Mouse (Mus musculus): ENCODE data around the gene Kif26b.

Kif26b gene

GRCm38 (mm10) chr1:178540247-178540646 is 11.3 kb downstream of the Kif26b start:
- no peak for DNase-seq (ENCODE audit: low read depth, low spot score)

DNA sequence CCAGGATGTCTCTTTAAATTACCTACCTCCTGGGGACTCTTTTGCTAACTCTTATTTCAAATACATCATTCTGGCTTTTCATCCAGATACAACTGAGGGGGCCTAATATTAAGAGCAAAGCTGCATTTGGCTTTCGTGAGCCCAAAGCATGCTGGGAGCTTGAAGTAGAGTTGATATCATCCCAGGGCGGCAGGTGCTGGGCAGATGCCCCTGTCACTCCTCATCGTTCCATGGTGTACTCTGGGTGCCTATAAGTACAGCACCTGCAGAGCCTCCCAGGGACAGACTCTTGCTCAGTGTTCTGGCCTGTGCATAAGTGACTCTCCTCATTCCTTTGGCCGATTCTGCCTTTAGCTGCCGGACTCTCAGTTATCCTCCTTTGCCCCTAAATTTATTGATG is 13.5 kb downstream of the Kif26b start:
- no peak for DNase-seq (ENCODE audit: low read depth, low spot score)

DNA sequence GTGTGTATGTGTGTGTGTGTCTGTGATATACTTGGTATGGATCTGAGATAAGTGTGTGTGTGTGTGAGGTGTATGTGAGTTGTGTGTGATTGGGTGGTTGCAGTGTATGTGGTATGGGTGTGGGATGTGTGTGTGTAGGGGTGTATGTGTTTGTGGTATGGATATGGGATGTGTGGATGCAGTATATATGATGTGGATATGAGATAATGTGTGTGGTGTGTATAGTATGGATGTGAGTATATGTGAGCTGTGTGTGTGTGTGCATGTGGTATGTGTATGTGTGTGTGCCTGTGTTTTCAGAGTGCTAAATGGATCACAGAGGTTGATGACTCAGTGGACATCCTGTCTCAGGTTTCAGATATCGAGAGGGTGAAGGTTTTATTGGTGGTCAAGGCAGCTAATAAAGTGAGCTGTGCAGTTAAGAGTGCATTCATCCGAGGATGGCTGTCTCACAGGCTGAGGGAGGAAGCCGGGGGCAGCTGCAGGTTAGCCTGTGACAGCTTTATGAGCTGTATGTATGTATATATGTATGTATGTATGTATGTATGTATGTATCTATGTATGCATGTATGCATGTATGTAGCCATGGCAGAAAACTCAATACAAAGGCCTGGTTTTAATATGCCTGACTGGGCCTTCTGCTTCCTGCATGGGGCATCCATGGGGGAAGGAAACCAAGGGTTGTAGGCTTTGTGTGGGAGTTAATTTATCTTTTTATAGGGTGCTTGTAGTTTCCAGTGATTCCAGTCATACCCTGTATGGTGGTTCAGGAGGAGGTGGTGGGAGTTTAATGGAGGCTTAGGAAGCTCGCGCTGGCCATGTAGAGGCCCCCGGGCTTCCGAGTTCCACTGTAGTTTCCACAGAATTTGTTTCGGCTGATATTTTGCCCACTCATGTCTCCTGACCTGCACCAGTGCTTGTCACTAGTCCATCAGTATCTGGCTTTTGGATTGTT is 14.3 kb downstream of the Kif26b start:
- no peak for DNase-seq (ENCODE audit: low read depth, low spot score)

DNA sequence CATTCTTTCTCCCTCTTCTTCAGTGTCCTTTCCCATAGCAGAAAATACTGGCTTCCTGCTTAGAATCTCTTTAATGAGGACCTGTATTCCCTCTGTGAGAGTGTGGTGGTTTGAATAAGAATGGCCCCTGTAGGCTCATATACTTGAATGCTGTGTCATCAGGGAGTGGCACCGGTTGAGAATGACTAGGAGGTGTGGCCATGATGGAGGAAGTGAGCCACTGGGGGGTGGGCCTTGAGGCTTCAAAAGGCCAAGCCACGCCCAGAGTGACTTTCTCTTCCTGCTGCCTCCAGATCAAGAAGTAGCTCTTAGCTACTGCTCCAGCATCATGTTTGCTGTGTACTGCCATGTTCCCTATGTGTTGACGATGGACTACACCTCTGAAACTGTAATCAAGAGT is 15.7 kb downstream of the Kif26b start:
- no peak for DNase-seq (ENCODE audit: low read depth, low spot score)

DNA sequence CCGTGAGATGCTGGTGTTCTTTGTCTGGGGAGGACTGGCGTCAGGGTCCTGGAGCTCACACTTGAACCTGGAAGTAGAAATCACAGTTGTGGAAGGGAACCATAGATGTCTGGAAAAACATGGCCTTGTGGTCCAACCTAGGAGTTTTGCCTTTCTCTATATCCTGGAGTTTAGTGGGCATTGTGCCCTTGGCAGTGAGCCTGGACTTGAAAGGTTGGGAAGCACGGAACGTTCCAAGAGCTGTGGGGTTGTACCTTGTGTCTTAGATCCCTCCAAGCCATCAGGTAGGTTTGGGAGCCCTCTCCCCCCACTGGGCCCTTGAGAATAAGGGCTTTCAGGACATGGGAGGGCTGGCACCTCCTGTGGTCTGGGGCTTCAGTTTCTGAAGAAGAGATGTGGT is 20.7 kb downstream of the Kif26b start:
- DNase-seq (ENCODE audit: low read depth, low spot score), result no peak

- no peak for DNase-seq (ENCODE audit: low read depth, low spot score)
These were observed 21.6 kb downstream of the Kif26b start for GRCm38 (mm10) chr1:178550477-178551047.

DNA sequence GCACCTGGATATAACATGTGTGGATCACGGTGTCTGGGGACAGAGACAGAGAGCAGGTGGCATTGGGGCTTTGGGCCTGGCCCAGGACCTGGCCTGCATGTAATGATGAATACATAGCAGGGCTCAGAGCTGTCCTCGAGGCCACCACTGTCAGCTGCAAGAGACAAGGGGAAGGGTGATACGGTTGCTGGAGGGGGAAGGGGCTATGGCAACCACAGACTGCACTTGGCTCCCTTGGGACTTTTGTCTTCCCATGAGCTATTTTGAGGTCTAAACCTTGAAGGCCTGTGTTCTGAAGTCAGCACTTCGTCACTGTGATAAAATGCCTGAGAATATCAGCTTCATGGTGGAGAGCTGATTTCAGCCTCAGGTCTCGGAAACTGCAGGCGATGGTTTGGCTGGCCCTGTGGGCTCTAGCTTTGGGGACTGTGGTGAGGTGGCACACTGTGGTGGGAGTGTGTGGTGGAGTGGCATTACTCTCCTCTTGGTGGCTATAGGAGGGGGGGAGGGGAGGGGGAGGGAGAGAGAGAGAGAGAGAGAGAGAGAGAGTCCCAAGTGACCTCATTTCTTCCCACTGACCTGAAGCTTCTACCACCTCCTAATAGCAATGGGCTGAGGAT is 23.5 kb downstream of the Kif26b start:
- DNase-seq (ENCODE audit: low read depth, low spot score), result no peak

DNA sequence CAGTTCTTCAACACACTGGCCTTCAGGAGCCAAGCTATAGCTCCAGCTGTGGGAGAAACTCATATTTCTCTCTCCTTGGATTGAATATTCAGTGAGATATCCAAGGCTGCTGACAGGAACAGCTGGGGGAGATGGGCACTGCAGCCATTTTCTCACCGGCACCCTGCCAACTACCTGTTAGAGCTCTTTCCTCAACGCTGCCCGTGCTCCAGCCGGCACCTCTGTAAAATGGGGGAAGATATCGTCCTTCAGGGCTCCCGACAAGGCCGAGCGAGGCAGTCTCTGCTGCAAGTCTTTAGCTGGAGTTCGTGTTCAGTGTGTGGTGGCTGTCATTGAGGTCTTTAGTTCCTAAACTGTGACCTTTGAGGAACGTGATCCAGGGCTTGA is 24.0 kb downstream of the Kif26b start:
- DNase-seq (ENCODE audit: low read depth, low spot score), result no peak

DNA sequence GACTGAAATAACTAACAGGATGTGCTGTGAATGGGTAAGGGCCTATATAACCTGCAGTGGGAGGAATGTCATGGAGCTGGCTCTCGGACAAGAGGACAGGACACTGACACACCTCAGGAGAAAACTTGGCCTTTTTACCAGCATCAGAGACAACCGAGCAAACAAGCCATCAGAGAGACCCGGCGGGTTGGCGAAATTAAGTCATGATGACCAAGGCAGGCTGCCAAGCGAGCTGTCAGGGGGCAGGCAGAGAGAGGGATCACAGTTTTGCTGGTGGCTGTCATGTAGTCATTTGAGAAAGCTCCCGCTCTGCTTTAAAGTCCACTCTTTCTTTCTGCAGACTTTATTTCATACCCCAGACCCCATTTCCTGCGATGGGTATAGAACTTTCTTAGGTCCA is 27.3 kb downstream of the Kif26b start:
- no peak for DNase-seq (ENCODE audit: low read depth, low spot score)

DNA sequence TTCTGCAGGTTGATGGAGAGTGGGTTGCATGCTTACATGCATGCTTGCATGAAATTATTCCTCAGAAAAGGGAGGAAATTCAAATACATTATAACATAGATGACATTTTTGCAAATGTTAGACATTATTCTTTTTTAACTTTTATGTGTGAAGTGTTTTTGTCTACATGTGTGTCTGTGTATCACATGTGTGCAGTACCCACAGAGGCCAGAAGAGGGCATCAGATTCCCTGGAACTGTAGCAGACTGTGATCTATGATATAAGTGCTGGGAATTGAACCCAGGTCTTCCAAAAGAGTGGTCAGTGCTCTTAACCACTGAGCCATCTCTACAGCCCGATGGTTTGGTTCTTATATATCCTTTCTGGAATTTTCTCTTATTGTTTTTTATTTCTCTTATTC is 31.1 kb downstream of the Kif26b start:
- DNase-seq (ENCODE audit: low read depth, low spot score), result no peak

DNA sequence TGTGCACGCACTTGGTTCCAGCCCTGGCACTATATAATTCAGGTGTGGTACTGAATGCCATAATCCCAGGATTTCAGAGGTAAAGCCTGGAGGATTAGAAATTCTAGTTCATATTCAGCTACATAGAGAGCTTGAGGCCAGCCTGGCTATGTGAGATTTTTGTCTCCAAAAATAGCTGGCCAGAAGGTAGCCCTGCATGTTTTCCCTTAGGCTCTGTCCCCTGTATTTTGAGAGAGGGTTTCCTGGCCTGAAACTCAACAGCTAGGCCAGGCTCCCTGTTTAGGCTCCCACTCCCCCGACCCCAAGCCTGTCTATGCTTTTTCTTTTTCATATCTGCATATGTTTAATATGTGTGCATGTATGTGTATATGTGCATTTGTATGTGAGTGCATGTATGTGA is 34.9 kb downstream of the Kif26b start:
- no peak for DNase-seq (ENCODE audit: low read depth, low spot score)

- DNase-seq (ENCODE audit: low read depth, low spot score), result no peak
These were observed 35.9 kb downstream of the Kif26b start for GRCm38 (mm10) chr1:178564800-178565199.

DNA sequence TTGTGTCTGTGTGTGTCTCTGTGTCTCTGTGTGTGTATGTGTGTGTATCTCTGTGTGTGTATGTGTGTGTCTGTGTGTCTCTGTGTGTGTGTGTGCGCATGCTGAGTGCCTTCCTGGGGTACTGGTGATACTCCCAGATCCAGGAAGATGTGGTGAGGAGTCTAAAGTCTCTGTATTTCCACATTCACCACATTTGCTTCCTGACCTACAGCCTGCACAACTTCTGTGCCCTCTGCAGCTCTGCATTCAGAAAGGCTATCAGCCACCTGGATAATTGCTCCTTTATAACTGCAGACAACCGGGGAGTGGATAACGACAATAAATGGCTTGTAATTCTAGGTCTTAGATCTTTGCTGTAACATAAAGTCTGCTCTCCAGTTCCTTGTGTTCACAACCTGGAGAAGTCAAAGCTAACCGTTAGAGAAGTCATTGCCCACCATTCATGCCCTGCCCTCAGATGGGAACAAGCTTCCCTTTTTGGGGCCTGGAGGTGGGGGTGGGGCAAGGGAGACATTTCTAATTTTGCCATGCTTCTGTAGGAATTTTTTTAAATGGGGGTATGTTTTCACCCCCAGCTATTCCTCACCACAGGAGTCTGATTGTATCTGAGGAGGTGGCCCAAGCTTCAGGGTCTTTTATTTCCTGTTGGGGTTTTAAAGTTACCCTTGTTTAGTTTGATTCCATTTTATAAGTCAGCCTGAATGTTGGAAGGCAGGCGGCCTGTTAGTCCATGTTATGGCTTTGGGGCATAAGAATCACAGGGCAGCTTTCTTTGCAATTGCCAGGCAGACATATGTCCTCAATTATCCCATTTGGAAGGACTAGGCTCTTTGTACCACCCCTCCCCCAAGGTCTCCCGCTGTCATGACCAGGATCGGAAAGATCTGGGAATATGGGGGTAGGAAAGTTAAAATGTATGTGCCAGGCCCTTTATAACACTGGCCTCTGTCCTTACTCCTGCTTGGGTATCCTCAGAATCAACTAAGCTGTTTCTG is 39.9 kb downstream of the Kif26b start:
- no peak for DNase-seq (ENCODE audit: low read depth, low spot score)

DNA sequence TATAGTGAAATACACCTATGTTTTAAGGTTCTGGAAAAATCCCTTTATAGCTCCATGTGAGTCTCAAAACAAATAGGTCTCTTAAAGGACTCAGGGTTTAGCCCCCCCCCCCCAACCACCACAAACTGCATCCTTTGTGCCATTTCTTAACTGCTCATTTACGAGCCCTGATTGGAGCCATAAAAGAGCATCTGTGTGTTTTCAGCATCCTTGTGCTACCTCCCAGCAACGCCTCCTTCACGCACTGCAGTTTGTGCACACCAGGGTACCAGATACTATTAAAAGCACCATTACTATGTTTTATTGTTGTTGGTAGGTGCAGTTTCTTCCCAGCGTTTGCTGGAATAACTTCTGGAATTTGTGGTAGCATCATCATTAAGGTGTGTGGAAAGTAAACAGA is 42.1 kb downstream of the Kif26b start:
- no peak for DNase-seq (ENCODE audit: low read depth, low spot score)

DNA sequence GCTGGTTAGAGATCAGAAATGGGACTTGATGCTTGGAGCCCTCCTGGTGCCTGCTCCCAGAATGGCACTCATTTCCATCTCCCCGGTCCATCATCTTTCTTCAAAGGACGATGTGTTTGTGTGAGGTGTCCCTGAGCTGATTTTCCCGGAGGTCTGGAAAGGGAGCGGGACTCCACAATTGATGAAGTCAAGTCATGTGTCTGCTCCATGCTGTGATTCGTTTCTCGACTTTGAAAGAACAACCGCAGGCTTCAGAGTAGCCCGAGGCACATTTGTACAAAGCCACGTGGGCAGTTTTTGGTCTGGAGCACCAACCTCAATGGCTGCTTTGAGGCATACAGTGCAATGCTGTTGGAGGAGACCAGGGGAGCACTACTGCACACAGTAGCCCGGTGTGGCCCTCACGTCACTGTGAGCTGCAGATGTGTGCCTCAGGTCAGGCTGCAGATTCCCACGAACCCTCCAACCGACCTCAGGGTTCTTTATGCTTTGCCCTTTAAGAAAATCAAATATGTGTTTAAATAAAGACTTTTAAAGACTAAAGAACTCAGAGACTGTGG is 43.0 kb downstream of the Kif26b start:
- DNase-seq (ENCODE audit: low read depth, low spot score), result no peak

- DNase-seq (ENCODE audit: low read depth, low spot score), result no peak
These were observed 44.6 kb downstream of the Kif26b start for GRCm38 (mm10) chr1:178573406-178574032.

DNA sequence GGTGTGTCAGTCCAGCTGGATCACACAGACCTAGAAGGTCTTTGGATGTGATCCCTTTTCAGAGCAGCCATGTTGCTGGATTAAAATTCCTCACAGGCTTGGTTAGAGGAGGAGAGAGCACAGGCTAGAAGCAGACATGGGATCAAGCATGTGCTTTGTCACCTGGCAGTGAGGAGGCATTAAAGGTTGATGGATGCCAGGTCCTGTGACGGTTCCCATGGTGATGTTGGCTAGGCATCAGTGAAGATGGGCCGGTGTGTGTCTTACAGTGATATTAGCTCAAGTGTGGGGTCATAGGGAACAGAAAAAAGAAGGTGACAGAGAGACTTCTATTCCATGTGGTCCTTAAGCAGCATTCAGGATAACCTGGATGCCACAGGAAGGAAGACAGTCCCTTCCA is 46.8 kb downstream of the Kif26b start:
- DNase-seq (ENCODE audit: low read depth, low spot score), result no peak

GRCm38 (mm10) chr1:178576926-178577325 is 48.0 kb downstream of the Kif26b start:
- no peak for DNase-seq (ENCODE audit: low read depth, low spot score)

DNA sequence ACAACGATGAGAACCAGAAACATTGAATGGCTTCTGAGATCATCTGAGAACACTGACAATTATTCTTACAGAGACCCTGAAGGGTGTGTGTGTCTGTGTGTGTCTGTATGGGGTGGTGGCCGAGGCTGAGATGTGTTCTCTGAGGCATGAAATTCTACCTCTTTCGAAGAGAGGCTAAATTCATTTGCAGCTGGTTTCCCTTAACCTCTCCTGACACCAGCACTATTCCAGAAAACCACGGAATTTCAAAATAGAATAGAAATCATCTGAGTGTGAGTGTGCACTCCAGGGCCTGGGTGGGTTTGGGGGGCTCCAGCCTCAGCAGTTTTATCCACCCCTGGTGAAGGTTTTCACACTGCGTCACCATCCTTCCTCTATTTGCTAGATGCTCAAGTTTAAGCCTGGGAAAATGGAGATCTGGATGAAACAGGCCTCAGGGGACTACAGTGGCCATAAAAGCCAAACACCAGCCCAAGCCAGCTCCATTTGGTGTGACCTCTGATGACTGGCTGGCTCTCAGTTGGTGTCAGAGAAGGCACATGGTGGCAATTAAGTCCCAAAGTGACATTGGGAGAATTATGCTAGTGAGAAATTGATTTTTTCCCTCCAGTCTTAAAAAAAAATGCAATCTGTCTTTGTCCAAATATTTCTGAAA is 56.6 kb downstream of the Kif26b start:
- no peak for DNase-seq (ENCODE audit: low read depth, low spot score)
